Mouse (Mus musculus) ES-E14 (cell line): ENCODE measurements around the gene Stpg2. TPM values are rescaled to one million over a fixed set of nuclear protein-coding genes. Genes with fewer than 3 reads are reported as not detected.
"Not testable (repeated sequence)": the region's sequence is repeated elsewhere in the genome, so short reads cannot be mapped to it uniquely, and the experiment has no call there.

Experiments used
- DNase-seq: peaks from one replicate; pipeline ENCODE4 v3.0.0-alpha.2; 2013; ENCODE audit warnings: low read depth, low spot score
- H3K27ac ChIP-seq: 2 replicates; pipeline ENCODE4 v1.5.1; 2012; ENCODE audit warnings: low read depth, mild to moderate bottlenecking, low read length, moderate library complexity, mixed read lengths; ENCODE audit not compliant: poor library complexity, insufficient read depth, severe bottlenecking
- H3K36me3 ChIP-seq: 2 replicates; pipeline ENCODE4 v1.6.1; 2012; ENCODE audit warnings: mild to moderate bottlenecking, low read length, moderate library complexity, mixed read lengths; ENCODE audit not compliant: control insufficient read depth, poor library complexity, insufficient read depth, severe bottlenecking
- H3K4me1 ChIP-seq, 2 experiments: fragments of 150-350 bp in 1 of 2; sonication (generic) in 1 of 2; 2 replicates each; pipeline ENCODE4 v1.6.1; 2012; ENCODE audit warnings: low read length in 2 of 2, mild to moderate bottlenecking in 1 of 2, mixed read lengths in 1 of 2; ENCODE audit not compliant: control insufficient read depth in 2 of 2, insufficient read depth in 2 of 2, poor library complexity in 1 of 2
- H3K4me3 ChIP-seq, 2 experiments: fragments of 150-350 bp in 1 of 2; sonication (generic) in 1 of 2; 2 replicates each; pipeline ENCODE4 v1.5.1; 2012; ENCODE audit warnings: low read length in 2 of 2, low read depth in 1 of 2, mild to moderate bottlenecking in 1 of 2, mixed read lengths in 1 of 2; ENCODE audit not compliant: insufficient read depth in 1 of 2, poor library complexity in 1 of 2, severe bottlenecking in 1 of 2
- H3K9ac ChIP-seq: 2 replicates; pipeline ENCODE4 v1.6.1; 2012; ENCODE audit warnings: low read depth, mild to moderate bottlenecking, low read length, mixed read lengths; ENCODE audit not compliant: poor library complexity, insufficient read depth, severe bottlenecking
- H3K9me3 ChIP-seq: fragments of 150-350 bp; sonication (generic); 2 replicates; pipeline ENCODE4 v1.6.1; 2012; ENCODE audit warnings: low read depth, mild to moderate bottlenecking, low read length; ENCODE audit not compliant: control insufficient read depth, insufficient read depth
- CHD2 ChIP-seq: IDR thresholded peaks from 2 replicates; pipeline ENCODE4 v1.6.1; 2014; ENCODE audit warnings: mild to moderate bottlenecking, low read depth, low read length, inconsistent platforms
- HCFC1 ChIP-seq: IDR thresholded peaks from 2 replicates; pipeline ENCODE4 v1.6.1; 2012; ENCODE audit warnings: low read length, inconsistent platforms, borderline replicate concordance; ENCODE audit not compliant: insufficient read depth
- MAFK ChIP-seq: IDR thresholded peaks from 2 replicates; pipeline ENCODE4 v1.6.1; 2014; ENCODE audit warnings: mild to moderate bottlenecking, low read depth, low read length, inconsistent platforms; ENCODE audit not compliant: insufficient read depth
- ZC3H11A ChIP-seq: IDR thresholded peaks from 2 replicates; pipeline ENCODE4 v1.6.1; 2012; ENCODE audit warnings: low read depth, mild to moderate bottlenecking, inconsistent platforms, low read length, borderline replicate concordance
- ZNF384 ChIP-seq: IDR thresholded peaks from 2 replicates; pipeline ENCODE4 v1.6.1; 2012; ENCODE audit warnings: low read depth, low read length, inconsistent platforms
- in situ Hi-C, 2 experiments: fragments of 600-800 bp; cut with MboI; formaldehyde crosslinking; loops; one replicate each; pipeline ENCODE4 v1.15.1; 2025; ENCODE audit warnings: low sequenced_read_pairs in 2 of 2, inconsistent platforms in 1 of 2; ENCODE audit not compliant: unreplicated experiment in 2 of 2
- total RNA-seq: library from RNA; depleted of rRNA; stranded (reverse); fragments of 300-350 nt; gene quantifications from 2 replicates; pipeline ENCODE4 v1.2.3, GENCODE M21; 2012

Stpg2 gene
- total RNA-seq, 1 experiment, result not detected

DNA sequence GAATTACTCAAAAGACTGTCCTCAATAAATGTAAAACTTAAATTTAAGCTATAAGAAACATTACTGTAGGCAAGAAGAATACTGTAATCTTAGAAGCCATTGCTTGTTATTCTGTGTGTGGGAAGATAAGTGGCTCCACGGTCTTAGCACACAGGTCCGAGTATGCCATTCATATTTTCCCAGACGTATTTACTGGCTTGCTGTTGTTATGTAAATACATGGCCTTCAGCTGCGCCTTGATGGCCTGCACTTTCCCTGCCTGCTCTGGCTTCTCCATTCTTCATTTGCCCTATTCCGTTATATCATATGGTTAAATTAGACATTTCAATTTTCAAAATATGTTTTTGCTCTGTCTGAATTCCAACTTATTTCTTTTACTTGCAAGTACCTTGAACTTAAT is 296.7 kb downstream of the Stpg2 start:
- Histone ChIP-seq H3K9me3 (no peaks in the 10 kb centered on the region), H3K27ac (no peak overlapping the region), H3K9ac (no peak overlapping the region), H3K36me3 (no peaks in the 10 kb centered on the region), H3K4me1 (no peaks in the 10 kb centered on the region), H3K4me3 (no peak overlapping the region)
- TF ChIP-seq ZC3H11A (no peak), MAFK (no peak), CHD2 (no peak), ZNF384 (no peak), HCFC1 (no peak)
- in situ Hi-C loops, result no loop called here
- DNase-seq, result no peak

DNA sequence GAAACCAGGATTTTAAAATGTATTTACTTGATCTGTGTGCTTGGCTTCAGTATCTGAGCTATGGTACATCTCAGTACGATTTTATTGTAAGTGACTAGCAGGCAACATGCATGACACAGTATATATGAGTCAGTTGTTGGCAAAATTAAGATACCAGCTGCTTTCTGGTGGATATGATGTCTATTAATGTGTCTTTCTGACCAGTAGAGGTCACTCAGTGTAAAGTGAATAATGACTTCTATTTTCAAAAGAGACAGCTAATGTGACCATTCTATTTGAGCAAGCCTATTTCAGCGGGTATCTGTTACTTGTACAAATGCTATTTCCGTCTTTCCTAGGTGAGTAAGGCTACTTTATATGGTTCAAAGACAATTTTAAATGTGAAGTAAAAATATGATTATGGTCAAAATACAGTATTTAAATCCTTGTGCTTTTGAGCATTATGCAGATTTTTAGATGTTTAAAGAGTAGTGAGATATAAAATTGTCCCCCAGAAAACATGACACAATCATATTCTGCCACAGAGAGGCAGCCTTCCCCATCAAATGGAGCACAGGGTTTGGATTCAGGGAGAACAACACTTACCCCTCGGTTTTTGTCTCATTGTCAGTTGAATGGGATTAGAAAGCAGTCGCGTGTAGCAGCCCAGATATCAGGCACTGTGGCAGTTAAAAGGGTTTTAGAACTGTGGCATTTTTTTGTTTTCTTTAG is 303.9 kb downstream of the Stpg2 start:
- TF ChIP-seq MAFK, result no peak
- TF ChIP-seq ZC3H11A, result no peak
- TF ChIP-seq HCFC1, result no peak
- TF ChIP-seq ZNF384, result no peak
- TF ChIP-seq CHD2, result no peak
- no peaks in the 10 kb centered on the region for H3K9me3 ChIP-seq
- no peak overlapping the region for H3K9ac ChIP-seq
- H3K4me1 ChIP-seq, result no peaks in the 10 kb centered on the region
- DNase-seq, result no peak
- in situ Hi-C loops, result no loop called here
- no peak overlapping the region for H3K27ac ChIP-seq
- no peak overlapping the region for H3K4me3 ChIP-seq
- H3K36me3 ChIP-seq, result no peaks in the 10 kb centered on the region

DNA sequence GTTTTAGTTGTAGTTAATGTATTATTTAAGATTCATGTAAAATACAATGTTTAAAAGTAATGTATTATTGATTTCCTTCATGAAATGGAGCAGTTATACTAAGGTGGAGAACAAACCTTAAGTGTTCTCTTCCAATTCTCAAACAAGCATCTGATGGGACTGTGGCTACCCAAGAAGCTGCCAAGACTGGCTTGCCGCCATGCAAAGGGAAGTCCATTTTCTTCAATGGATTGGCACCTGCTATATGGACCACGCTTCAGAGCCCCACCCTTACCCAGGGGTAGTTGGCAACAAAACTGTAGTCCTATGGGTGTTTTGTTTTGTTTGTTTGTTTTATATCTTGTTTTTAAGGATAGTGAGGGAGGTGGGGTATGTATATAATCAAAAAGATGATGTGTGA is 373.0 kb downstream of the Stpg2 start:
- no peaks in the 10 kb centered on the region for H3K9me3 ChIP-seq
- DNase-seq, result no peak
- TF ChIP-seq CHD2 (no peak), MAFK (no peak)
- H3K27ac ChIP-seq, result no peak overlapping the region
- no peaks in the 10 kb centered on the region for H3K4me1 ChIP-seq
- no peak overlapping the region for H3K9ac ChIP-seq
- no peaks in the 10 kb centered on the region for H3K36me3 ChIP-seq
- no peak overlapping the region for H3K4me3 ChIP-seq
- in situ Hi-C loops, result no loop called here

DNA sequence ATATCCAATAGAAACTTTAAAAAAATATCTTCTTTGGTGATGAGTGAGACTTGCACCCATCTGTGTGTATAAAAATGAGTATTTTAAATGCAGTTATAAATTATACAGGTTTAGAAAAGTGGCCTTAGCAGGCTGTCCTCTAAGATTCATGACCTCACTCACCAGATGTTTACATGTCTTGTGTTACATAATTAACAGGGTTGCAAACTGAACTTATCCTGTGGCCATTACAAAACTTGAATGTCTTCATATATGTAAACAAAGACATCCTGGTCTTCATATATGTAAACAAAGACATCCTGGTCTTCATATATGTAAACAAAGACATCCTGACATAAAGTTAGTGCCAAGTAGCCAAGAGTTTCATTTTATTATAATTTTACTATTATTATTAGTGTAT is 375.8 kb downstream of the Stpg2 start:
- TF ChIP-seq MAFK (no peak), ZNF384 (no peak), CHD2 (no peak), ZC3H11A (no peak), HCFC1 (no peak)
- no peak for DNase-seq
- in situ Hi-C loops, result no loop called here
- no peak overlapping the region for H3K4me3 ChIP-seq
- H3K4me1 ChIP-seq, result no peaks in the 10 kb centered on the region
- no peaks in the 10 kb centered on the region for H3K9me3 ChIP-seq
- no peaks in the 10 kb centered on the region for H3K36me3 ChIP-seq
- H3K27ac ChIP-seq, result no peak overlapping the region
- no peak overlapping the region for H3K9ac ChIP-seq

DNA sequence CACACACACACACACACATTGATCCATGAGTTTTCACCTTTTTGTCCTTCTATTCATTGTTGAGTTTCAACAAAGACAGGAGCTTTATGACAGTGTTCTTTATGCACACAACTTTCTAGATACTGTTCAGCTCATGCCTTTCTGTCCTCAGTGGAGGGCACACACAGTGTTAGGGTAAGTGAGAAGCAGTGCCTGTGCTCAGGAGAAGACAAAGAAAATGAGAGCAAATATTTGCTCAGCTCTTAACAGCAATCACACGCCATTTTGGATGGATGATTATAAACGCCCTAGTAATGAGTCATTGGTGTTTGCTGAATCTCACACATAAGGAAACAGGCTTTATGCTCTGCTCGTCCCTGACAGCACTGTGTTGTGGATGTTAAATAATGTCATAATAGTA is 394.0 kb downstream of the Stpg2 start:
- Histone ChIP-seq H3K9me3 (no peaks in the 10 kb centered on the region), H3K4me3 (no peak overlapping the region), H3K9ac (no peak overlapping the region), H3K4me1 (peaks cover 0 to 2% of the 10 kb centered on the region in 2 experiments; a peak in 1 of 4 replicates), H3K36me3 (no peaks in the 10 kb centered on the region), H3K27ac (no peak overlapping the region)
- DNase-seq, result no peak
- in situ Hi-C loops, result no loop called here
- TF ChIP-seq MAFK, result no peak
- no peak for TF ChIP-seq ZNF384
- no peak for TF ChIP-seq CHD2
- TF ChIP-seq ZC3H11A, result no peak
- no peak for TF ChIP-seq HCFC1

DNA sequence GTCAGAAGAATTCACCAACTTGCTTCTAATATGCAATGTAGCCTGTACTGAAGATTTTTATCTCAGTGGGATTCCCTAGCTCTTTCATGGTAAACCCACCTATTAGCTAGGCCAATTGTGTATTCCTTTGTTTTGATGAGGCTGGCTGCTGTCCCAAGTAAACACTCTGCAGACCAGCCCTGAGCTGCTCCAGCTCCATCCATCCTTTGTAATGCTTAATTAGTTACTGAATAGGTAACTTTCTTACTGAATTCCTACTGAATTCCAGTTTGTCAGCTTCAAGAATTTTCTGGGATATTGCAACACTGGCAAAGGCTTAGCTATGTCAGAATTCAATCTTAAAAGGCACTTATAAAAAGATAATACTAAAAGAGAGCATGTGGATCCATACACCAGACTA is 402.8 kb downstream of the Stpg2 start:
- DNase-seq, H3K9ac ChIP-seq, H3K27ac ChIP-seq, H3K4me1 ChIP-seq, in situ Hi-C loops, H3K4me3 ChIP-seq, H3K36me3 ChIP-seq, H3K9me3 ChIP-seq: not testable (repeated sequence)
